Mouse (Mus musculus) MEL (cell line): ENCODE measurements around the gene Rab20.

Experiments
- BHLHE40 ChIP-seq: IDR thresholded peaks from 2 replicates; pipeline ENCODE4 v1.6.1; 2012; ENCODE audit warnings: low read depth, mild to moderate bottlenecking, inconsistent platforms, low read length, improper control_type of control experiment, borderline replicate concordance
- CTCF ChIP-seq, 3 experiments: IDR thresholded peaks in 2 of 3; conservative IDR thresholded peaks in 1 of 3; 2 replicates each; pipeline ENCODE4 v1.5.1; 2011 to 2012; ENCODE audit warnings: low read length in 3 of 3, low read depth in 2 of 3, mild to moderate bottlenecking in 2 of 3, improper control_type of control experiment in 1 of 3, inconsistent platforms in 1 of 3, mixed read lengths in 1 of 3, moderate library complexity in 1 of 3; ENCODE audit not compliant: control insufficient read depth in 1 of 3, insufficient read depth in 1 of 3, poor library complexity in 1 of 3, severe bottlenecking in 1 of 3
- E2F4 ChIP-seq: IDR thresholded peaks from 2 replicates; pipeline ENCODE4 v1.6.1; 2011; ENCODE audit warnings: low read depth, low read length, improper control_type of control experiment, borderline replicate concordance
- HCFC1 ChIP-seq: IDR thresholded peaks from 2 replicates; pipeline ENCODE4 v1.6.1; 2012; ENCODE audit warnings: low read depth, mild to moderate bottlenecking, inconsistent platforms, low read length, improper control_type of control experiment, moderate library complexity
- JUND ChIP-seq: IDR thresholded peaks from 2 replicates; pipeline ENCODE4 v1.6.1; 2011; ENCODE audit warnings: low read depth, mild to moderate bottlenecking, improper control_type of control experiment, low read length
- MEF2A ChIP-seq: IDR thresholded peaks from 2 replicates; pipeline ENCODE4 v1.6.1; 2014; ENCODE audit warnings: low read depth, mild to moderate bottlenecking, inconsistent platforms, low read length, improper control_type of control experiment; ENCODE audit not compliant: poor library complexity, insufficient replicate concordance, severe bottlenecking; ENCODE audit errors: extremely low read depth
- NRF1 ChIP-seq: IDR thresholded peaks from 2 replicates; pipeline ENCODE4 v1.6.1; 2014; ENCODE audit warnings: low read depth, mild to moderate bottlenecking, inconsistent platforms, low read length, improper control_type of control experiment, moderate library complexity; ENCODE audit not compliant: poor library complexity, insufficient read depth, severe bottlenecking
- POLR2A ChIP-seq, 2 experiments: IDR thresholded peaks; 2 replicates each; pipeline ENCODE4 v1.6.1; 2011 to 2012; ENCODE audit warnings: low read length in 2 of 2, mild to moderate bottlenecking in 2 of 2, control low read depth in 1 of 2, improper control_type of control experiment in 1 of 2, low read depth in 1 of 2, moderate library complexity in 1 of 2; ENCODE audit not compliant: control insufficient read depth in 1 of 2, insufficient read depth in 1 of 2, poor library complexity in 1 of 2
- RCOR1 ChIP-seq: IDR thresholded peaks from 2 replicates; pipeline ENCODE4 v1.6.1; 2012; ENCODE audit warnings: low read depth, mild to moderate bottlenecking, inconsistent platforms, low read length, improper control_type of control experiment
- SIN3A ChIP-seq: IDR thresholded peaks from 2 replicates; pipeline ENCODE4 v1.6.1; 2012; ENCODE audit warnings: low read length, improper control_type of control experiment, inconsistent platforms
- TBP ChIP-seq: IDR thresholded peaks from 2 replicates; pipeline ENCODE4 v1.8.0; 2011; ENCODE audit warnings: low read depth, low read length, improper control_type of control experiment
- TCF12 ChIP-seq: IDR thresholded peaks from 2 replicates; pipeline ENCODE4 v1.6.1; 2014; ENCODE audit warnings: low read depth, mild to moderate bottlenecking, inconsistent platforms, low read length, improper control_type of control experiment, moderate library complexity
- ZKSCAN1 ChIP-seq: IDR thresholded peaks from 2 replicates; pipeline ENCODE4 v1.6.1; 2012; ENCODE audit warnings: low read depth, mild to moderate bottlenecking, inconsistent platforms, low read length, improper control_type of control experiment, moderate library complexity
- ZMIZ1 ChIP-seq: IDR thresholded peaks from 2 replicates; pipeline ENCODE4 v1.6.1; 2012; ENCODE audit warnings: low read depth, mild to moderate bottlenecking, inconsistent platforms, low read length, improper control_type of control experiment, moderate library complexity

DNA sequence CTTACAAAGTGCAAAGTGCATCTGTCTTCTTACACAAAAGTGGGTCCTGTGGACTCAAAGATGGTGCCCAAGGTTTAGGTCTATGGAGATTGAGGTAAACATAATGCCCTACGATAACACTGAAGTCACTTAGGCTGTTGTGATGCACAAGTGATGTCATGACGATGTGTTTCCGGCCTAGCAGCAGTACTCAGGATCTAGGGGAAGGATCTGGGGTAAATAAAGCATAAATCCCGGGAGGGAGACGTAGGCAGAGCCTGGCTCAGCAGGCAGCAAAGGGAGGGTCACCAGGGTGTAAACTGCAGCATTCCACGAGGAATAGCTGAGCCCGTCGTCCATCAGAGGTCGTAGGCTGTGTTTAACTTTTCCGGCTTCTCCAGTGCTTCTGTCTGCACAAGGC, 30.4 kb upstream of the Rab20 start:
- TF ChIP-seq POLR2A (IDR thresholded peaks at IDR 0.05; ENCODE audit: control insufficient read depth in 1 of 2, insufficient read depth in 1 of 2, low read depth in 1 of 2, low read length in 2 of 2, poor library complexity in 1 of 2), result no peak
- TF ChIP-seq JUND, result no peak
- TF ChIP-seq SIN3A, result no peak
- TF ChIP-seq NRF1, result no peak
- TF ChIP-seq E2F4, result no peak
- TF ChIP-seq TBP, result no peak
- TF ChIP-seq ZMIZ1, result no peak
- no peak for TF ChIP-seq MEF2A
- TF ChIP-seq CTCF (IDR thresholded peaks at IDR 0.05 in 2 of 3, conservative IDR thresholded peaks at IDR 0.05 in 1 of 3; ENCODE audit: control insufficient read depth in 1 of 3, insufficient read depth in 1 of 3, low read depth in 2 of 3, low read length in 3 of 3, poor library complexity in 1 of 3, severe bottlenecking in 1 of 3), result no peak
- TF ChIP-seq HCFC1, result no peak
- no peak for TF ChIP-seq TCF12
- TF ChIP-seq ZKSCAN1, result no peak
- no peak for TF ChIP-seq RCOR1
- TF ChIP-seq BHLHE40, result no peak
